Mouse (Mus musculus): Measurements from ENCODE around the gene Atxn7l3.
A peak's percentile ranks its signal among the peaks of the same experiment; 100 is the strongest.

The Atxn7l3 gene

GRCm38 (mm10) chr11:102327839-102328238 lies 31.4 kb upstream of the Atxn7l3 start:
- Histone ChIP-seq H3K36me3 (ENCODE audit: control insufficient read depth, insufficient read depth, low read length, poor library complexity, severe bottlenecking) (no peaks in the 10 kb centered on the region), H3K27me3 (ENCODE audit: control insufficient read depth, insufficient read depth, low read length, poor library complexity, severe bottlenecking) (no peaks in the 10 kb centered on the region)
- DNase-seq (ENCODE audit: low read depth, low spot score), result no peak

- Histone ChIP-seq H3K36me3 (ENCODE audit: control insufficient read depth, insufficient read depth, low read length, poor library complexity, severe bottlenecking) (no peaks in the 10 kb centered on the region), H3K27me3 (ENCODE audit: control insufficient read depth, insufficient read depth, low read length, poor library complexity, severe bottlenecking) (no peaks in the 10 kb centered on the region)
- DNase-seq (ENCODE audit: low read depth, low spot score), result no peak
Measured at GRCm38 (mm10) chr11:102327250-102327649, 30.8 kb upstream of the Atxn7l3 start.

DNA sequence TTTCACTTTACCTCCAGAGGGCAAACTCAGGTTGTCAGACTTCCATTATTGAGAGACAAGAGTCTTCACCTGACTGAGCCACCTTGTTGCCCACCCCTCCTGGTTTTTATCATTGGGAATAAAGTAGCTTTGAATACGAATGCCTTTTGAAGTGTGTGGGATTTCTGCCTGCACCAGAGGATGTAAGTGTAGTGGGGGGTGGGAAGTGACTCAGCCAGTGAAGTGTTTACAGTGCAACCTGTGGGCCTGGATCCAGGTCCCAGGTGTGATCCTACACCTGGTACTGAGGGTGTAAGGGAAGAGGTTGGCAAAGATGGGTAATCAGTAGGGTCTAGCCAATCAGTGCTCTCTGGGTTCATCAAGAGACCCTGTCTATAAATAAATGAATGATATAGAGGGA lies 27.1 kb upstream of the Atxn7l3 start:
- Histone ChIP-seq H3K27me3 (ENCODE audit: control insufficient read depth, insufficient read depth, low read length, poor library complexity, severe bottlenecking) (no peaks in the 10 kb centered on the region), H3K36me3 (ENCODE audit: control insufficient read depth, insufficient read depth, low read length, poor library complexity, severe bottlenecking) (no peaks in the 10 kb centered on the region)
- DNase-seq (ENCODE audit: low read depth, low spot score), result no peak

DNA sequence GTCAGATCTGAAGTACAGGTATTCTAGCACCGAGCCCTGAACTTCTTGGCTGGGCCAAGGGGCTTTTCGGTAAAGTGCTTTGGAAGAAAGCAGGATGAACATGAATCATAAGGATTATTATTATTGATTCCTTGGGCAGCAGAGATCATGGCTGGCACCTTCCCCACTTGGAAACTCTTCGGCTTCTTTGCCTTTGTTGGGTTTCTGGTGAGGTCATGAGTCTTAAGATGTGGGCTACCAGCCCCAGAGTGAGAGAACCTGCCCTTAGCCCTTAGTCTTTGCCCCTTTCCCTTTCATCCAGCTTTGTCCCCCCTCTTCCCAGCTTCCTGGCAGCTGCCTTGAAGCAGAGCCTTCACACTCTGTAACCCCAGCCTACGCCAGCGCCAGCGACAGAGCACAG lies 25.5 kb upstream of the Atxn7l3 start:
- H3K27me3 ChIP-seq (ENCODE audit: control insufficient read depth, insufficient read depth, low read length, poor library complexity, severe bottlenecking), result no peaks in the 10 kb centered on the region
- DNase-seq (ENCODE audit: low read depth, low spot score), result no peak
- no peaks in the 10 kb centered on the region for H3K36me3 ChIP-seq (ENCODE audit: control insufficient read depth, insufficient read depth, low read length, poor library complexity, severe bottlenecking)

GRCm38 (mm10) chr11:102320686-102321005 lies 24.2 kb upstream of the Atxn7l3 start:
- no peak for DNase-seq (ENCODE audit: low read depth, low spot score)

DNA sequence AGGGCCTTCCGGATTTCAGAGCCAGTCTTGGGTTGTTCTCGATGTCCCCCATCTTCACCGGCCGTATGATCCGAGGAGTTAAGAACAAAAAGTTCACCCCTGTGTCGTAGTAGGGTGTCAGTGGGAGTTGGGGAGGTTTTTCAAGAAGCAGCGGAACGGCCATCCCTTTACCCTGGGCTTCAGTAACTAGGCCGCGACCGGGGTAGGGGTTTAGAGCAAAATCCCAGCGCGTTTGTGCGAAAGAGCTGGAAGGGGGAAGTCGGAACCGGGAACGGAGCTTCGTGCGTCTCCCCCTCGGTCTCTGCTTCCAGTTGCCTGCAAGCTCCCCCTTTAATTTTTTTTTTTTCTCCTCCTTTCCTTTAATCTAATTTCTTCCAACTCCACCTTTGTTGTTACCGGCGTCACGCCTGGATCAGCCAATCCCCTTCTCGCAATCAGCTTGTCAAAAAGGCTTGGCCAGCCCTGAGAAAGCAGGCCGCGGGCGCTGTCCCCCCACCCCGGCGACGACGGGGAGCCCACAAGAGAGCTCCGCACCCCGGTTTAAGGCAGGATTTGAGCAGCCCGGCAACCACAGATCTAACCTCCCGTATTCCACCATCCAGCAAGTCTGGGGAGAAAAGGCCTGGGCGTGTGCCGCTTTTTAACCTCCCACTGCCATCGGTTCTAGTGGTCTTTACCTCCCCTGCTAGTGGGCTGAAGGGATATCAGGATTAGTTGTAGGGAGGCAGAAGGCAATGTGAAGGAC lies 23.7 kb upstream of the Atxn7l3 start:
- no peaks in the 10 kb centered on the region for H3K36me3 ChIP-seq (ENCODE audit: control insufficient read depth, insufficient read depth, low read length, poor library complexity, severe bottlenecking)
- no peaks in the 10 kb centered on the region for H3K27me3 ChIP-seq (ENCODE audit: control insufficient read depth, insufficient read depth, low read length, poor library complexity, severe bottlenecking)
- peak; percentile 65 for DNase-seq (ENCODE audit: low read depth, low spot score)

More at GRCm38 (mm10) chr11:102320686-102321005, 24.2 kb upstream of the Atxn7l3 start:
- Histone ChIP-seq H3K36me3 (ENCODE audit: control insufficient read depth, insufficient read depth, low read length, poor library complexity, severe bottlenecking) (no peaks in the 10 kb centered on the region), H3K27me3 (ENCODE audit: control insufficient read depth, insufficient read depth, low read length, poor library complexity, severe bottlenecking) (no peaks in the 10 kb centered on the region)

GRCm38 (mm10) chr11:102319410-102319792 lies 23.0 kb upstream of the Atxn7l3 start, which contains the start of gene Ubtf:
TSS of gene Ubtf (minus strand) at chr11:102319742.
- DNase-seq (ENCODE audit: low read depth, low spot score), result peak; percentile 78
- Histone ChIP-seq H3K36me3 (ENCODE audit: control insufficient read depth, insufficient read depth, low read length, poor library complexity, severe bottlenecking) (0 out of 2 replicates have a peak, but pooled peaks cover 1% of the 10 kb centered on the region), H3K27me3 (ENCODE audit: control insufficient read depth, insufficient read depth, low read length, poor library complexity, severe bottlenecking) (no peaks in the 10 kb centered on the region)

- H3K36me3 ChIP-seq (ENCODE audit: control insufficient read depth, insufficient read depth, low read length, poor library complexity, severe bottlenecking), result peaks cover 5% of the 10 kb centered on the region
- no peaks in the 10 kb centered on the region for H3K27me3 ChIP-seq (ENCODE audit: control insufficient read depth, insufficient read depth, low read length, poor library complexity, severe bottlenecking)
- peak; percentile 60 for DNase-seq (ENCODE audit: low read depth, low spot score)
Measured at GRCm38 (mm10) chr11:102318576-102319409, 22.4 kb upstream of the Atxn7l3 start.

DNA sequence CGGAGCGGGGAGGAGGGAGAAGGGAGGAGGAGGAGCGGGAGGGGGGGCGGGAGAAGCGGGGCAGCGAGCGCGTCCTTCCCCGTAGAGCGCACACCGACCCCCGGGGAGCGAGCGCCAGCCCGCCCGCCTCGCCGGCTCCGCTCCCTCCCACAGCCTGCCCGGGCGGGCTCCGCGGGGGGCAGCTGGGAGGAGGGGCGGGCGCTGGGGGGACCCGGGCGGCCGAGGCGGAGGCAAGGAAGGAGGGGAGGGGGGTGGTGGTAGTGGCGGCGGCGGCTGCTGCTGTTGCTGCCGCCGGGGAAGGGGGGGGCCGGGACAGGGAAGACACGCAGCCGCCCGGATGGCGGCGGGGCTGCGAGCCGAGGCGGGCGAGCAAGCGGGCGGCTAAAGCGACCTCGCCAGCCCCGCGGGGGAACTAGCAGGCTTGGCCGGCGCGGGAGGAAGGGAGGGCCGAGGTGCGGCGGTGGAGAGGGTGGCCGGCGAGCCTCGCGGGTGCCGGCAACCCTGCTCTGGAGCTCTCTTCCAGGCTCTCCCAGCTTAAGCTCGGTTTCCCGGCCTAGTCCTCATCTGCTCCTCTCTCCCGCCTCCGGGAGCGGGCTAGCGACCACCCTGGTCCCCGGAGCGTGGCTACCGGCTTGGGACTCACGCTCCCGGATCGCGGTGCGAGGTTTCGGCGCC lies 21.6 kb upstream of the Atxn7l3 start:
- Histone ChIP-seq H3K27me3 (ENCODE audit: control insufficient read depth, insufficient read depth, low read length, poor library complexity, severe bottlenecking) (no peaks in the 10 kb centered on the region), H3K36me3 (ENCODE audit: control insufficient read depth, insufficient read depth, low read length, poor library complexity, severe bottlenecking) (peaks cover 10% of the 10 kb centered on the region)
- peak; percentile 68 for DNase-seq (ENCODE audit: low read depth, low spot score)

GRCm38 (mm10) chr11:102317298-102317900 lies 21.0 kb upstream of the Atxn7l3 start:
- H3K27me3 ChIP-seq (ENCODE audit: control insufficient read depth, insufficient read depth, low read length, poor library complexity, severe bottlenecking), result no peaks in the 10 kb centered on the region
- peaks cover 11% of the 10 kb centered on the region for H3K36me3 ChIP-seq (ENCODE audit: control insufficient read depth, insufficient read depth, low read length, poor library complexity, severe bottlenecking)
- DNase-seq (ENCODE audit: low read depth, low spot score), result peak; percentile 78

DNA sequence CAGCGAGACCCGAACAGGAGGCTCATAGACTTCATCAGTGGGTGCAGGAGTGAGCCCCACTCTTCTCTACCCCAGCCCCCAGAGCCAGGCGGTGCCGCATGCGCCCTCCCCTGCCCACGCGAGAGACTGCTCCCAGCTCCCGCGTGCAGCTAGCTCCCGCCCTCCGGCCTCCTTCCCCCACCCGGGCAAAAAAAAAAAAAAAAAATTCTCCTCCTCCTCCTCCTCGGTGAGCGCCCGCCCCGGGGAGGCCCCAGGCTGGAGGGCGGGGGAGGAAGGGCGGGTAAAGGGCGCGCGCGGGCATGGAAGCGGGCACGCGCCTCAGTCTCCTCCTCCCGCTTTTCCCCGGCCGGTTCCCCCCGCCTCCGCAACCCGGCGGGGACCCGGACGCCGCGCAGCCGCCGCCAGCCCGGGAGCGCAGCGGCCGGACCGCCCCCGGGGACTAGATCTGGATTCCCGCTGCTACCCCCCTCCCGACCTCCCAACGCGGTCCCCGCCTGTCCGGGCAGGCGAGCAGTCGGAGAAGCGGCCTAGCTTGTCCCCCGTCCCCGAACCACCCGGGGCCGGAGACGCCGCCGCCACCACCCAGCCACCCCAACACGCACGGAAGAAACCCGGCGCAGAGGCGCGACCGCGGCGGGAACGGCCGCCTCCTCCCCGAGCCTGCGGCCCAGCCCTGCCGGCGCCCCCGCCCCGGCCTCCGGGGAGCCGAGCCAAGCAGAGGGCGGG lies 20.3 kb upstream of the Atxn7l3 start:
- H3K27me3 ChIP-seq (ENCODE audit: control insufficient read depth, insufficient read depth, low read length, poor library complexity, severe bottlenecking), result no peaks in the 10 kb centered on the region
- peaks cover 11% of the 10 kb centered on the region for H3K36me3 ChIP-seq (ENCODE audit: control insufficient read depth, insufficient read depth, low read length, poor library complexity, severe bottlenecking)
- DNase-seq (ENCODE audit: low read depth, low spot score), result peak; percentile 88

DNA sequence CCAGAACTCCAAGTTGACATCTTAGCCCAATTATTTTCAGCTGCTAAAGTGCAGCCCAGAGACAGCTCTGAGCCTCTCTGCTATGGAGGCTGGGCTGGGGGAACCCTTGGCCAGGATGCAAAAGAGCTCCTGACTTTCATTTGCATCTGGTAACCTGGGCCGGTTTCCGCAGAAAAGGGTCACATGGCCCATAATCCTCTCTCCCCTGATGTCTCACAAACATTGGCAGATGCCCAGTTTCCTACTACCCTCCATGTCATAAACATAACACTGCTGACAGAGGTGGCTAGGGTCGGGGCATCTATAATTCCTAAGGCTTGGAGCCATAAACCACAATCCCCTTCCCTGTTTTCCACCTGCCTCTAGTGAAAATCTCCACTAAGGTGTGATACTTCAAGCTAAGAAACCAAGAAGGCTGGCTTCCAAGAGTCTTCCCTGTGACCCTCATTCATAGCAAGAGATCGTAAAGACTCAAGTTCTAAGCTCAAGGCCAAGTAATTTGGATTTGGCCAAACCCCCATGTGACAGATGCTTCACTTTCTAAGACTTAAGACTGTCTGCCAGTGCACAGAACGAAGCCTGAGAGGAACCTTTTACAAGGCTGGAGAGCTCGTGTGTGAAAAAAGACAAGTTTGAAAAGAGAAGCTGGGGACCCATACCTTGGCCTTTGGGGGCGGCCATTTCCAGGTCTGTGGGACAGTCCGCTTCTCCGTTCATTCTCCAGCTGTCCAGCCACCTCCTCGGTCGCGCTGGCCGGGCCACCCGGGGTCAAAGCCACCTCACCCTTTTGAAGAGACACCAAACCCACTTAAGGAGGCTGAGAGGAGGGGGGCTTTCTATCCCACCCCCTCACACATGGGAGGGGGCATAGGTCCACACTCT lies 19.5 kb upstream of the Atxn7l3 start:
- Histone ChIP-seq H3K36me3 (ENCODE audit: control insufficient read depth, insufficient read depth, low read length, poor library complexity, severe bottlenecking) (peaks cover 11% of the 10 kb centered on the region), H3K27me3 (ENCODE audit: control insufficient read depth, insufficient read depth, low read length, poor library complexity, severe bottlenecking) (no peaks in the 10 kb centered on the region)
- peak; percentile 70 for DNase-seq (ENCODE audit: low read depth, low spot score)

GRCm38 (mm10) chr11:102314321-102314720 lies 17.9 kb upstream of the Atxn7l3 start:
- Histone ChIP-seq H3K27me3 (ENCODE audit: control insufficient read depth, insufficient read depth, low read length, poor library complexity, severe bottlenecking) (no peaks in the 10 kb centered on the region), H3K36me3 (ENCODE audit: control insufficient read depth, insufficient read depth, low read length, poor library complexity, severe bottlenecking) (peaks cover 11% of the 10 kb centered on the region)
- DNase-seq (ENCODE audit: low read depth, low spot score), result no peak

Measured in splenic B cell, adult 2 months (primary cell).